Mouse (Mus musculus) kidney, embryonic 14.5 days (tissue): Measurements from ENCODE around the gene Taf8. TPM values are rescaled to one million over a fixed set of nuclear protein-coding genes. Genes with fewer than 3 reads are reported as not detected.

Experiments
- ATAC-seq: fragments of 200-750 bp; cut with Nextera tagmentation; 2 replicates; pipeline ENCODE4 v1.8.0; 2017; ENCODE audit warnings: moderate number of reproducible peaks, mild to moderate bottlenecking, moderate TSS enrichment, moderate library complexity; ENCODE audit not compliant: low FRiP score, low TSS enrichment
- H3K27ac ChIP-seq: fragments of 300-500 bp; sonication (generic); 2 replicates; pipeline ENCODE4 v1.5.1; 2014; ENCODE audit warnings: low read depth, mild to moderate bottlenecking, low read length, moderate library complexity, mixed read lengths
- H3K27me3 ChIP-seq: fragments of 300-500 bp; sonication (generic); 2 replicates; pipeline ENCODE4 v1.6.1; 2014; ENCODE audit warnings: mild to moderate bottlenecking, low read length; ENCODE audit not compliant: control insufficient read depth, insufficient read depth
- H3K36me3 ChIP-seq: fragments of 300-500 bp; sonication (generic); 2 replicates; pipeline ENCODE4 v1.6.1; 2014; ENCODE audit warnings: low read length, mixed read lengths; ENCODE audit not compliant: control insufficient read depth, insufficient read depth
- H3K4me1 ChIP-seq: fragments of 300-500 bp; sonication (generic); 2 replicates; pipeline ENCODE4 v1.6.1; 2014; ENCODE audit warnings: low read length, mixed read lengths; ENCODE audit not compliant: control insufficient read depth, insufficient read depth
- H3K4me2 ChIP-seq: fragments of 300-500 bp; sonication (generic); replicated peaks from 2 replicates; pipeline ENCODE4 v1.6.1; 2014; ENCODE audit warnings: low read depth, mild to moderate bottlenecking, low read length
- H3K4me3 ChIP-seq: fragments of 300-500 bp; sonication (generic); 2 replicates; pipeline ENCODE4 v1.5.1; 2014; ENCODE audit warnings: mild to moderate bottlenecking, low read length
- H3K9ac ChIP-seq: fragments of 300-500 bp; sonication (generic); 2 replicates; pipeline ENCODE4 v1.6.1; 2014; ENCODE audit warnings: low read depth, mild to moderate bottlenecking, low read length, moderate library complexity
- H3K9me3 ChIP-seq: fragments of 300-500 bp; sonication (generic); 2 replicates; pipeline ENCODE4 v1.6.1; 2016; ENCODE audit warnings: low read length; ENCODE audit not compliant: control insufficient read depth
- WGBS: fragments of 180-500 bp; shearing (Covaris S2); extraction: QIAGEN DNeasy Blood & Tissue Kit; methylation state at CpG from one replicate; pipeline ENCODE4 v1.1.7; 2014; 5-methylcytosine and 5-hydroxymethylcytosine counted together
- polyA plus RNA-seq: library from polyadenylated mRNA; unstranded; fragments of >200 nt; fragmentation: Nextera tagmentation; extraction: Ambion mirVana; gene quantifications from 2 replicates; pipeline ENCODE4 v1.2.1, GENCODE M21; 2014

Taf8 gene
- polyA plus RNA-seq, 1 experiment from 2014 or later = 28.9 TPM

- WGBS = 72% methylated on average over 3 of the region's 3 CpGs
- H3K27ac ChIP-seq = no peak overlapping the region
- H3K4me1 ChIP-seq = peaks cover 24% of the 10 kb centered on the region
- H3K9me3 ChIP-seq = no peaks in the 10 kb centered on the region
- no peak for ATAC-seq
- 0 out of 2 replicates have a peak, but pooled peaks cover 3% of the 10 kb centered on the region for H3K27me3 ChIP-seq
- H3K4me2 ChIP-seq = no peak overlapping the region
- no peak overlapping the region for H3K9ac ChIP-seq
- no peaks in the 10 kb centered on the region for H3K36me3 ChIP-seq
- H3K4me3 ChIP-seq = no peak overlapping the region
Observed at GRCm38 (mm10) chr17:47461688-47462087, 40.4 kb downstream of the Taf8 start.

- no peak overlapping the region for H3K4me2 ChIP-seq
- H3K9me3 ChIP-seq = no peaks in the 10 kb centered on the region
- H3K9ac ChIP-seq = no peak overlapping the region
- 0 out of 2 replicates have a peak, but pooled peaks cover 3% of the 10 kb centered on the region for H3K27me3 ChIP-seq
- no peak for ATAC-seq
- H3K27ac ChIP-seq = no peak overlapping the region
- WGBS = 72% methylated on average over 3 of the region's 3 CpGs
- peaks cover 16% of the 10 kb centered on the region for H3K4me1 ChIP-seq
- no peak overlapping the region for H3K4me3 ChIP-seq
- no peaks in the 10 kb centered on the region for H3K36me3 ChIP-seq
Observed at GRCm38 (mm10) chr17:47459341-47459919, 42.7 kb downstream of the Taf8 start.

DNA sequence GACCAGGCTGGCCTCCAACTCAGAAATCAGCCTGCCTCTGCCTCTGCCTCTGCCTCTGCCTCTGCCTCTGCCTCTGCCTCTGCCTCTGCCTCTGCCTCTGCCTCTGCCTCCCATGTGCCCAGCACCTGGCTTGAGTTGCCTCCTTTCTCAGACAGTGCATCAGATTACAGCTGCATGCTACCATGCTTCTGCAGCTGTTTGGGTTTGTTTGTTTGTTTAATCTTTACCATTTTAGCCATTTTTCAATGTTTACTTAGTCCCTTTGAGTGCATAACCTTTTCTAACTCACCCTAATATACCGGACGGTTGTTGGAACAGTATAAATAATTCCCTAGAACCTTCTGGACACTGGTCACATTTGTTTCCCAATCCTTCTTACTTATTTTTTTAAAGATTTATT is 43.2 kb downstream of the Taf8 start:
- Histone ChIP-seq H3K36me3 (no peaks in the 10 kb centered on the region), H3K9me3 (no peaks in the 10 kb centered on the region), H3K27ac (no peak overlapping the region), H3K4me3 (no peak overlapping the region), H3K27me3 (0 out of 2 replicates have a peak, but pooled peaks cover 3% of the 10 kb centered on the region), H3K4me2 (no peak overlapping the region), H3K9ac (no peak overlapping the region), H3K4me1 (peaks cover 12% of the 10 kb centered on the region)
- no peak for ATAC-seq
- 63% methylated on average over 2 of the region's 2 CpGs for WGBS

- no peaks in the 10 kb centered on the region for H3K36me3 ChIP-seq
- 75% methylated on average over 13 of the region's 13 CpGs for WGBS
- no peak overlapping the region for H3K4me2 ChIP-seq
- H3K9ac ChIP-seq = no peak overlapping the region
- no peaks in the 10 kb centered on the region for H3K9me3 ChIP-seq
- H3K27ac ChIP-seq = no peak overlapping the region
- no peak for ATAC-seq
- peaks cover 13% of the 10 kb centered on the region for H3K4me1 ChIP-seq
- H3K27me3 ChIP-seq = 0 out of 2 replicates have a peak, but pooled peaks cover 3% of the 10 kb centered on the region
- H3K4me3 ChIP-seq = no peak overlapping the region
Observed at GRCm38 (mm10) chr17:47458310-47458709, 43.8 kb downstream of the Taf8 start.

- 43% methylated on average over 8 of the region's 8 CpGs for WGBS
- Histone ChIP-seq H3K9ac (no peak overlapping the region), H3K4me1 (peaks cover 30% of the 10 kb centered on the region), H3K36me3 (no peaks in the 10 kb centered on the region), H3K27ac (no peak overlapping the region), H3K4me3 (no peak overlapping the region), H3K27me3 (no peaks in the 10 kb centered on the region), H3K9me3 (no peaks in the 10 kb centered on the region), H3K4me2 (no peak overlapping the region)
- ATAC-seq = no peak
Observed at GRCm38 (mm10) chr17:47454675-47455074, 47.4 kb downstream of the Taf8 start.

DNA sequence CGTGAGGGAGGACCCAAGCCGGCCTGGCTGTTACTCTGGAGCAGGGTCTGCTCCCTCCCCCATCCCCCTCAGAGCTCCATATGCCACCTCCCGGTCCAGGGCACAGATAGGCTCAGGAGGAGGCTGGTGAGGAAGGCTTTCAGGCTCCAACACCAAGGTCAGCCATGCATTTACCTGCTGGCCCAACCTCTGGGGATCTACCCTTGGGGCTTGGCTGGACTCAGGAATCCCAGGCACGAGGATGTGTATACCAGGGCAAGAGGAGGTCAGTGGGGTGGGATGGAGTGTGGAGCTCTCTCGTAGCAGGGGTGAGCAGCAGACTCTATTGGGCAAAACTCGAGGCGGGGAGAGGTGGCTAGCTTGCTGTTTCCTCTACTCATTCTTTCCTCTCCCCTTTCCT is 49.2 kb downstream of the Taf8 start:
- Histone ChIP-seq H3K36me3 (no peaks in the 10 kb centered on the region), H3K4me2 (no peak overlapping the region), H3K27me3 (no peaks in the 10 kb centered on the region), H3K4me1 (peaks cover 46% of the 10 kb centered on the region), H3K4me3 (no peak overlapping the region), H3K9me3 (no peaks in the 10 kb centered on the region), H3K9ac (no peak overlapping the region; the same call in 1 of the 2 replicates), H3K27ac (no peak overlapping the region; the same call in 1 of the 2 replicates)
- no peak for ATAC-seq
- 34% methylated on average over 7 of the region's 7 CpGs for WGBS

- H3K4me2 ChIP-seq = no peak overlapping the region
- no peaks in the 10 kb centered on the region for H3K27me3 ChIP-seq
- peak overlapping the region; percentile 61; the same call in 1 of the 2 replicates for H3K27ac ChIP-seq
- H3K4me1 ChIP-seq = peaks cover 49% of the 10 kb centered on the region
- ATAC-seq = peak; percentile 34
- H3K9ac ChIP-seq = no peak overlapping the region
- 72% methylated on average over 12 of the region's 12 CpGs for WGBS
- no peaks in the 10 kb centered on the region for H3K9me3 ChIP-seq
- H3K4me3 ChIP-seq = no peak overlapping the region
- no peaks in the 10 kb centered on the region for H3K36me3 ChIP-seq
Observed at GRCm38 (mm10) chr17:47450880-47451565, 51.1 kb downstream of the Taf8 start.

DNA sequence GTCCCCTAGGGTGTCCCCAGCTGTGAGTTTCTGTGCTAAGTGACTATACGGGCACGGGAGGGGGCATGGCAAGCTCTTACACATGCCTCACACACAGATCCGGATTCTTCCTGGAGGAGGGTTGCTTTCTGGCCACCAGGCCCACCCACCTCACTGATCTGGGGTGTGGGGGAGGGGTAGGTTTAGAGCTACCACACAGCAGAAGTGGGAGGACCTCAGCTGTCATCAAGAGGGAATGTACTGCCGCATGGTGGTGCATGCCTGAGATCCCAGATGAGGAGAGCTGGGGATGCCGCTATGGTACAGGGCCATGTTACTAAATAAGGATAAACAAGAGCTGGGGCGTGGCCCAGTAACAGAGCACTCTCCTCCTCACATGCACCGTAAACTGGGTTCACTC is 51.9 kb downstream of the Taf8 start:
- Histone ChIP-seq H3K4me3 (no peak overlapping the region), H3K36me3 (no peaks in the 10 kb centered on the region), H3K9ac (no peak overlapping the region), H3K9me3 (no peaks in the 10 kb centered on the region), H3K4me1 (peaks cover 49% of the 10 kb centered on the region), H3K27me3 (no peaks in the 10 kb centered on the region), H3K27ac (peak overlapping the region; percentile 20; the same call in 1 of the 2 replicates), H3K4me2 (no peak overlapping the region)
- 30% methylated on average over 7 of the region's 7 CpGs for WGBS
- ATAC-seq = peak; percentile 50; the same call in 1 of the 2 replicates

DNA sequence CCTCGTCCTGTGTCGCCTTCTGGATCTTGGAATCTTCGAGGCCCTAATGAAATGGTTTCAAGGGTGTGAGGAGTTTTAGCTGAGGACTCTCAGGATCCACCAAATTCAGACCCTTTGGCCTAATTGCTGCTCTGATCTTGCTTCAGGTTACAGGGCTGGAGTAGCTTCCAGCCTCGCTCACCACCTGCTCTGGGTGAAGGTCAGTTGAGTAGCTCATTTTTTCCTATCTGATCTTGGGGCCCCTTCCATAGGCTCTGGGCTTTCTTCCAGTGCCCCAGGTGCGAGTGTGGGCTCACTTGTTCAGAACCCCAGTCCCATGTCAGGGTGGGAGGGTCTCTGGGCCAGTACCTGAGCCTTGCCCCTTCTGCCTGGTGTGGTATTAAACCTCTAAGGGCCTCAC is 52.7 kb downstream of the Taf8 start:
- Histone ChIP-seq H3K9me3 (no peaks in the 10 kb centered on the region), H3K4me2 (no peak overlapping the region), H3K4me1 (peaks cover 45% of the 10 kb centered on the region), H3K27me3 (no peaks in the 10 kb centered on the region), H3K9ac (no peak overlapping the region), H3K4me3 (no peak overlapping the region), H3K36me3 (no peaks in the 10 kb centered on the region), H3K27ac (peak overlapping the region; percentile 20; the same call in 1 of the 2 replicates)
- 55% methylated on average over 5 of the region's 5 CpGs for WGBS
- ATAC-seq = no peak
